Comparison of ENCODE assay signal across 21 mouse cellular contexts in genomic region chr4:150676029-150676428, GRCm38 (mm10). TPM values are rescaled to one million over a fixed set of nuclear protein-coding genes. Genes with fewer than 3 reads are reported as not detected.
DNase-seq lines count a peak whose midpoint lies in the region; ATAC-seq lines count a peak whose summit lies in the region.
"Had no signal": no experiment of that assay in that cellular context is flagged by ENCODE, and none has a peak within 500 bp of the region (broad histone marks: within the 10 kb centered on the region; RNA-seq: fewer than 3 reads in every experiment).

No protein-coding gene starts in this region.

- no peaks in the 10 kb centered on the region for H3K9me3 ChIP-seq in kidney, embryonic 14.5 days (ENCODE audit: control insufficient read depth, low read length)
- no peaks in the 10 kb centered on the region for H3K9me3 ChIP-seq in limb, embryonic 10.5 days (replicated peaks)
- H3K9me3 ChIP-seq in neural tube, embryonic 15.5 days (replicated peaks): peaks cover 3% of the 10 kb centered on the region; the same call in 1 of the 2 replicates
- H3K9me3 ChIP-seq: embryonic facial prominence, embryonic 15.5 days; liver, embryonic 12.5 days had no signal

- H3K4me3 ChIP-seq in kidney, embryonic 14.5 days (ENCODE audit: low read length): no peak overlapping the region
- no peak overlapping the region for H3K4me3 ChIP-seq in limb, embryonic 10.5 days
- no peak overlapping the region for H3K4me3 ChIP-seq in neural tube, embryonic 15.5 days (replicated peaks)
- H3K4me3 ChIP-seq: embryonic facial prominence, embryonic 15.5 days; limb, embryonic 12.5 days; liver, embryonic 12.5 days had no signal

- no peak overlapping the region for H3K4me2 ChIP-seq in kidney, embryonic 14.5 days (replicated peaks; ENCODE audit: low read depth, low read length)
- H3K4me2 ChIP-seq in neural tube, embryonic 15.5 days: no peak overlapping the region
- H3K4me2 ChIP-seq: embryonic facial prominence, embryonic 15.5 days; limb, embryonic 12.5 days; liver, embryonic 12.5 days had no signal

- no peak overlapping the region for H3K9ac ChIP-seq in kidney, embryonic 14.5 days (ENCODE audit: low read depth, low read length)
- no peak overlapping the region for H3K9ac ChIP-seq in neural tube, embryonic 15.5 days (replicated peaks)
- H3K9ac ChIP-seq: embryonic facial prominence, embryonic 15.5 days; limb, embryonic 12.5 days; liver, embryonic 12.5 days had no signal

- peak overlapping the region; percentile 79; the same call in 1 of the 2 replicates for H3K27ac ChIP-seq in kidney, embryonic 14.5 days (ENCODE audit: low read depth, low read length)
- peak overlapping the region; percentile 71 for H3K27ac ChIP-seq in limb, embryonic 10.5 days
- peak overlapping the region; percentile 78 for H3K27ac ChIP-seq in neural tube, embryonic 15.5 days (replicated peaks)
- H3K27ac ChIP-seq: embryonic facial prominence, embryonic 15.5 days; limb, embryonic 12.5 days; liver, embryonic 12.5 days had no signal

- peak; percentile 25 for DNase-seq in adrenal gland, postnatal 36 days
- DNase-seq in adrenal gland, postnatal 25 days: no peak
- no peak for DNase-seq in kidney, adult 9 months
- no peak for DNase-seq in limb, embryonic 10.5 days (ENCODE audit: low spot score)
- DNase-seq in left cerebral cortex, postnatal 10 days (ENCODE audit: extremely low spot score in 1 of 2, low spot score in 2 of 2): no peak
- DNase-seq: cerebellum, adult 9-11 months; gastrocnemius, postnatal 10 days; heart, adult 18-20 months; heart, postnatal 36 days; kidney, postnatal 25 days; lung, adult 2 months; spleen, adult 18-20 months; thymus, postnatal 36 days had no signal

- peaks cover 22% of the 10 kb centered on the region; the same call in 1 of the 2 replicates for H3K4me1 ChIP-seq in kidney, embryonic 14.5 days (ENCODE audit: control insufficient read depth, insufficient read depth, low read length)
- H3K4me1 ChIP-seq in limb, embryonic 10.5 days: peaks cover 34% of the 10 kb centered on the region
- H3K4me1 ChIP-seq in neural tube, embryonic 15.5 days: peaks cover 9% of the 10 kb centered on the region
- H3K4me1 ChIP-seq: embryonic facial prominence, embryonic 15.5 days had no signal

- intact Hi-C loops in left cerebral cortex, postnatal 10 days (cut with DNase I): no loop called here

- ATAC-seq in kidney, embryonic 14.5 days (ENCODE audit: low FRiP score, low TSS enrichment): peak; percentile 81
- ATAC-seq in neural tube, embryonic 15.5 days (ENCODE audit: low FRiP score): peak; percentile 88
- ATAC-seq: inflammation-experienced regulatory T-cells, adult 6 months; liver, embryonic 12.5 days; midbrain, embryonic 16.5 days had no signal

- 21% methylated on average over 13 of the region's 13 CpGs for WGBS in kidney, embryonic 14.5 days
- WGBS in limb, embryonic 10.5 days: 42% methylated on average over 13 of the region's 13 CpGs
- WGBS in neural tube, embryonic 15.5 days: 14% methylated on average over 13 of the region's 13 CpGs

- no peaks in the 10 kb centered on the region for H3K36me3 ChIP-seq in kidney, embryonic 14.5 days (ENCODE audit: control insufficient read depth, insufficient read depth, low read length)
- H3K36me3 ChIP-seq in limb, embryonic 10.5 days: no peaks in the 10 kb centered on the region
- H3K36me3 ChIP-seq in neural tube, embryonic 15.5 days: no peaks in the 10 kb centered on the region
- H3K36me3 ChIP-seq: embryonic facial prominence, embryonic 15.5 days; limb, embryonic 12.5 days; liver, embryonic 12.5 days had no signal

- no peaks in the 10 kb centered on the region for H3K27me3 ChIP-seq in kidney, embryonic 14.5 days (ENCODE audit: control insufficient read depth, insufficient read depth, low read length)
- H3K27me3 ChIP-seq in limb, embryonic 10.5 days (ENCODE audit: low read depth, poor library complexity, severe bottlenecking): no peaks in the 10 kb centered on the region
- no peaks in the 10 kb centered on the region for H3K27me3 ChIP-seq in neural tube, embryonic 15.5 days (replicated peaks)
- H3K27me3 ChIP-seq: embryonic facial prominence, embryonic 15.5 days; limb, embryonic 12.5 days; liver, embryonic 12.5 days had no signal

RNA-seq across cellular contexts. Expression of gene Slc45a1, which starts 24.1 kb away (rescaled TPM):
- under 1 TPM; 0.73 to 0.79 TPM for total RNA-seq in adrenal gland, postnatal 36 days (2021)
- total RNA-seq in adrenal gland, postnatal 25 days (2021): 0.46 and 0.67 TPM in 2 replicates
- polyA plus RNA-seq in kidney, embryonic 14.5 days (2014; fragmentation: Nextera tagmentation; extraction: Ambion mirVana): not detected in 2 replicates
- 0.25 and 0.71 TPM in 2 replicates for polyA plus RNA-seq in limb, embryonic 10.5 days (2016; fragmentation: Nextera tagmentation; extraction: Ambion mirVana)
- polyA plus RNA-seq in neural tube, embryonic 15.5 days (2015; fragmentation: Nextera tagmentation; extraction: Ambion mirVana): 37.9 and 47.8 TPM in 2 replicates
- 10 to 100 TPM; 52.1 to 54.9 TPM for total RNA-seq in left cerebral cortex, postnatal 10 days (2021)
- total RNA-seq: gastrocnemius, postnatal 10 days; heart, adult 18-20 months; heart, postnatal 36 days; megakaryocyte-erythroid progenitor cell, adult 5-6 weeks had no signal
- polyA plus RNA-seq: liver, embryonic 12.5 days; lung, adult 2 months had no signal

Comparison
In these comparisons a context has a peak if more than half of its experiments do, and no peak if none do; other contexts are left out.
1. DNase-seq: peak in adrenal gland, postnatal 36 days (2 of 2); none in adrenal gland, postnatal 25 days (single experiment), kidney, adult 9 months (single experiment), limb, embryonic 10.5 days (single experiment) and left cerebral cortex, postnatal 10 days (0 of 2).
2. RNA of gene Slc45a1, which starts 24.1 kb away (total RNA-seq): 52.1 to 54.9 TPM in left cerebral cortex, postnatal 10 days; 0.73 to 0.79 TPM in adrenal gland, postnatal 36 days and 0.46 to 0.67 TPM in adrenal gland, postnatal 25 days; every median in the first group is over 10 times any median in the second.
3. Peak in every context shown above with its lines, with median percentiles within 50 percentile points of each other: H3K27ac ChIP-seq.